Mouse (Mus musculus) midbrain, embryonic 10.5 days (tissue): ENCODE data around the gene Evc2. TPM values are rescaled to one million over a fixed set of nuclear protein-coding genes. Genes with fewer than 3 reads are reported as not detected.

Source experiments
- DNase-seq: peaks from one replicate; pipeline ENCODE4 v3.0.0-alpha.2; 2017; ENCODE audit warnings: low spot score
- H3K27ac ChIP-seq: fragments of 300-500 bp; sonication (generic); replicated peaks from 2 replicates; pipeline ENCODE4 v1.5.1; 2016; ENCODE audit warnings: mild to moderate bottlenecking
- H3K27me3 ChIP-seq: fragments of 300-500 bp; sonication (generic); 2 replicates; pipeline ENCODE4 v1.6.1; 2016; ENCODE audit warnings: low read depth, mild to moderate bottlenecking; ENCODE audit not compliant: poor library complexity, severe bottlenecking
- H3K36me3 ChIP-seq: fragments of 300-500 bp; sonication (generic); 2 replicates; pipeline ENCODE4 v1.6.1; 2016; ENCODE audit warnings: mild to moderate bottlenecking, moderate library complexity
- H3K4me1 ChIP-seq: fragments of 300-500 bp; sonication (generic); 2 replicates; pipeline ENCODE4 v1.6.1; 2016
- H3K4me3 ChIP-seq: fragments of 300-500 bp; sonication (generic); 2 replicates; pipeline ENCODE4 v1.5.1; 2016; ENCODE audit warnings: mild to moderate bottlenecking, moderate library complexity
- H3K9me3 ChIP-seq: fragments of 300-500 bp; sonication (generic); replicated peaks from 2 replicates; pipeline ENCODE4 v1.6.1; 2016; ENCODE audit warnings: mild to moderate bottlenecking
- WGBS: fragments of 180-500 bp; shearing (Covaris S2); methylation state at CpG from one replicate; pipeline ENCODE4 v1.1.7; 2016; 5-methylcytosine and 5-hydroxymethylcytosine counted together
- polyA plus RNA-seq: library from polyadenylated mRNA; unstranded; fragments of >200 nt; fragmentation: Nextera tagmentation; extraction: Ambion mirVana; gene quantifications from 2 replicates; pipeline ENCODE4 v1.2.1, GENCODE M21; 2016

Gene Evc2
- 16.0 and 19.0 TPM in 2 replicates for polyA plus RNA-seq

GRCm38 (mm10) chr5:37338288-37338687 is at the start of gene Evc2:
Gene Evc2 (plus strand): TSS chr5:37338499.
- Histone ChIP-seq H3K27ac (peak within 1 kb of the TSS; percentile 85), H3K27me3 (0 out of 2 replicates have a peak, but pooled peaks cover 4% of the 10 kb centered on the region), H3K4me1 (peaks cover 60% of the 10 kb centered on the region), H3K9me3 (no peaks in the 10 kb centered on the region), H3K36me3 (peaks cover 19% of the 10 kb centered on the region), H3K4me3 (peak within 1 kb of the TSS; percentile 75)
- WGBS: under 1% methylated on average over 26 of the region's 27 CpGs
- peak; percentile 84 for DNase-seq

DNA sequence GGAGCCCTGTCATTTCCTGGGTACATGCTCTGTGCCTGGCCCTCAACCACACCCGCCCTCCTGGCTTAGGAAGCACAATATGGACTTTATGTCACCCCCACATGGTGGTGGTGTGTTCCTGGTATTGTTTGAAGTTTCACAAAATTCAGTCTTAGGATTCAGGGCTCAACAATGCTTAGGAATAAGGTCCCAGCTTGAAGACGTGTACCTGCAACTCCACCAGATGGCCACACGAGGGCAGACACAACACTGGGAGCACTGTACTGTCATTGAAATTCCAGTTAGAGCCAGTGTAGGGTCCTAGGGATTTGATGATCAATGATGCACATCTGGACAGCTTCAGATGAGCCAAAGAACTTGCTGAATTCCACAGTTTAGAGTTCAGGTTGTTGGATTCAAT is 49.1 kb upstream of the Evc2 start:
- H3K9me3 ChIP-seq: no peaks in the 10 kb centered on the region
- no peaks in the 10 kb centered on the region for H3K4me1 ChIP-seq
- H3K4me3 ChIP-seq: no peak overlapping the region
- peaks cover 76% of the 10 kb centered on the region for H3K36me3 ChIP-seq
- DNase-seq: peak; percentile 37
- H3K27ac ChIP-seq: no peak overlapping the region
- H3K27me3 ChIP-seq: no peaks in the 10 kb centered on the region
- WGBS: 17% methylated on average over 3 of the region's 3 CpGs

DNA sequence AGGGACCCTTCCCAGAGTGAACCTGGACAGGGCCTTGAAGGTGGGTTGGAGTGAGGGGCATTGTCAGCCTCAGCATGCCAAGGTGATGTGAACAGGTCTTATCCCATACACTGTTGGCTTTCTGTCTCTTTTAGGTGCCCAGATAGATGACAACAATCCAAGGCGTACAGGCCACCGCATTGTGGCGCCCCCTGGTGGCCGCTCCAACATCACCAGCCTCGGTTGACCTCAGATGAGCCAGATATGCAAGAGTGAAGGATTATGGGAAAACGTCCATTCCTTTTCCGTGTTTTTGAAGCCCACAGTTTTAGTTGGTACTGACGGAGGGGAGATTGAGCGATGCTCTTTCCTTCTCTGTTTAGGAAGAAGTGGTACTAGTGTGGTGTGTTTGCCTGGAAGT is 47.3 kb upstream of the Evc2 start:
- Histone ChIP-seq H3K4me3 (no peak overlapping the region), H3K36me3 (peaks cover 62% of the 10 kb centered on the region), H3K27ac (no peak overlapping the region), H3K9me3 (no peaks in the 10 kb centered on the region), H3K4me1 (no peaks in the 10 kb centered on the region), H3K27me3 (no peaks in the 10 kb centered on the region)
- WGBS: 74% methylated on average over 9 of the region's 9 CpGs
- DNase-seq: no peak

DNA sequence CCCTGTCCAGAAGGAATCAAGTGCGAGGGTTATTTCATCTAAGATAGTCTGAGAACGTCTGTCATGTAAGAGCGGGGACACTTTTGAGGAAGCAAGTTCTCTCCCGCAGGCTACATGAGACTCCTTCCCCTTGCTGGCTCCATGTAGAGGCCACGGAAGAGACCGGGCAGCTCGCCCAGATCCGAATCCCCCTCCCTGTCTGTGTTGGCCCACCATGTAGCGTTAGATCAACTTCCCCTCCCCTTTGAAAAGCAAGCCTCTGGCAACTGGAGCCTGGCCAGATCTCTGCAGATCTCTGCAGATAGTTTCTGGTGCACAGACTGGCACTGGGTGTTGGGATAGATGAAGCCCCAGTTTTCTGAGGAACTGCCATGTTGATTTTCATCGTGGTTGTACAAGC is 41.6 kb upstream of the Evc2 start:
- no peaks in the 10 kb centered on the region for H3K9me3 ChIP-seq
- DNase-seq: no peak
- H3K4me1 ChIP-seq: no peaks in the 10 kb centered on the region
- H3K27me3 ChIP-seq: no peaks in the 10 kb centered on the region
- peaks cover 33% of the 10 kb centered on the region for H3K36me3 ChIP-seq
- H3K4me3 ChIP-seq: no peak overlapping the region
- no peak overlapping the region for H3K27ac ChIP-seq
- WGBS: 89% methylated on average over 10 of the region's 10 CpGs

DNA sequence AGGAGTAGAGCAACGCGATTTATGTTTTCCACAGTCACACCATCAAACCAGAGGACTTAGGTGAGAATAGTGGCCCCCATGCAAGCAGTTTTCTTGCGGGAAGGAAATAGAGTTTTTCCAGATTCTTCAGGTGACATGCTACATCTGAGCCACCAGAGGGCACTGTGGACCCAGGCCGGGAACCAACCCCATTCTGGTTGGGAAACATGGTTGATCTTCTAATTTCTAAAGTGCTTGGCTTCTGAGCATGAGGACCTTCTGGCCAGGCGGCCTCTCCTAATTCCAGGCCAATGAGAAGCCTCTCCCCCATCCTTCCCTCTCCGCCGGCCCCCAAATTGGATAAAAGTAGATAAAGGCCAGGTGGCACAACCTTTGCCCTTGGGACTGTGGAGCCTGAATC is 39.9 kb upstream of the Evc2 start:
- WGBS: 29% methylated on average over 7 of the region's 7 CpGs
- no peaks in the 10 kb centered on the region for H3K4me1 ChIP-seq
- no peaks in the 10 kb centered on the region for H3K27me3 ChIP-seq
- H3K27ac ChIP-seq: no peak overlapping the region
- no peaks in the 10 kb centered on the region for H3K9me3 ChIP-seq
- peaks cover 35% of the 10 kb centered on the region for H3K36me3 ChIP-seq
- peak; percentile 39 for DNase-seq
- H3K4me3 ChIP-seq: no peak overlapping the region

GRCm38 (mm10) chr5:37310026-37310425 is 28.3 kb upstream of the Evc2 start:
- no peak for DNase-seq
- H3K4me3 ChIP-seq: no peak overlapping the region
- no peaks in the 10 kb centered on the region for H3K27me3 ChIP-seq
- peaks cover 83% of the 10 kb centered on the region for H3K36me3 ChIP-seq
- H3K4me1 ChIP-seq: no peaks in the 10 kb centered on the region
- peaks cover 2% of the 10 kb centered on the region; the same call in 1 of the 2 replicates for H3K9me3 ChIP-seq
- 89% methylated on average over 9 of the region's 9 CpGs for WGBS
- no peak overlapping the region for H3K27ac ChIP-seq

DNA sequence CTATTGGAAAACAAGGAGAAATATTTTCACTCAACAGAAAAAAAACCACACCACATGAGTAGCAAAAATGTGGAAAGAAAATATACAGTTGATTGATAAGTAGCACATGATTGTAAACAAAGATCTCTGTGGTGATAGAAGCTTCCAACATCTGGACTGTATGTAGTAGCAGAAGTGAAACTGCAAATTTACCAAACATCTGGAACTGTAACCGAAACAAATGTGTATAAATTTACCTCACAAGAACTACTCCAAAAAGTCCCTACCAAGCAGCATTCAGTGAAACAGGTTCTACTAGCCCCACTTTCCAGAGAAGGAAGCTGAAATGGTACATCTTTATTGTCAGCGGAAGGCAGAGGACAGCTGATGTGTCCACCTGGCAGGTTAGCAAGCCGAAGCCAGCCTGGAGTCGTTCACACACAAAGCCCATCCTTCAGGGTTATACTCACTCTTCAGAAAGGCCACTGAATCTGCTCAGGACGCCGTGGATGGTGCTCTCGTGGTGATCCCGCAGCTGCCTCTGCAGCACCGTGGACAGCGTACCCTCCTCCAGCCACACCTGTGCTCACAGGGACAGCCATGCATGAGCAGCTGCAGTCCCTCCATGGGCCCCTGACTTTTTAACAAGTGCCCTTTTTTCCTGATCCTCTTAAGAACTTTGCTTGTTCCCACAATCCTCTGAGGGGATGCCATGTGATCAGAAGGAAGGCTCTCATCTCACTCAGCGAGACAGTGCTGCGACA is 25.1 kb upstream of the Evc2 start:
- no peak overlapping the region for H3K4me3 ChIP-seq
- H3K27me3 ChIP-seq: no peaks in the 10 kb centered on the region
- no peak for DNase-seq
- H3K9me3 ChIP-seq: peaks cover 15% of the 10 kb centered on the region; the same call in 1 of the 2 replicates
- H3K27ac ChIP-seq: no peak overlapping the region
- WGBS: 90% methylated on average over 12 of the region's 12 CpGs
- no peaks in the 10 kb centered on the region for H3K4me1 ChIP-seq
- peaks cover 91% of the 10 kb centered on the region for H3K36me3 ChIP-seq

GRCm38 (mm10) chr5:37318715-37319114 is 19.6 kb upstream of the Evc2 start:
- no peak overlapping the region for H3K27ac ChIP-seq
- H3K27me3 ChIP-seq: no peaks in the 10 kb centered on the region
- no peak overlapping the region for H3K4me3 ChIP-seq
- 93% methylated on average over 6 of the region's 6 CpGs for WGBS
- H3K36me3 ChIP-seq: peaks cover 100% of the 10 kb centered on the region
- DNase-seq: no peak
- peaks cover 15% of the 10 kb centered on the region; the same call in 1 of the 2 replicates for H3K9me3 ChIP-seq
- no peaks in the 10 kb centered on the region for H3K4me1 ChIP-seq

- H3K27me3 ChIP-seq: no peaks in the 10 kb centered on the region
- DNase-seq: no peak
- peaks cover 100% of the 10 kb centered on the region for H3K36me3 ChIP-seq
- no peak overlapping the region for H3K27ac ChIP-seq
- no peak overlapping the region for H3K4me3 ChIP-seq
- H3K9me3 ChIP-seq: peaks cover 12% of the 10 kb centered on the region; the same call in 1 of the 2 replicates
- 88% methylated on average over 3 of the region's 3 CpGs for WGBS
- H3K4me1 ChIP-seq: no peaks in the 10 kb centered on the region
These were observed 18.1 kb upstream of the Evc2 start for GRCm38 (mm10) chr5:37320174-37320573.

DNA sequence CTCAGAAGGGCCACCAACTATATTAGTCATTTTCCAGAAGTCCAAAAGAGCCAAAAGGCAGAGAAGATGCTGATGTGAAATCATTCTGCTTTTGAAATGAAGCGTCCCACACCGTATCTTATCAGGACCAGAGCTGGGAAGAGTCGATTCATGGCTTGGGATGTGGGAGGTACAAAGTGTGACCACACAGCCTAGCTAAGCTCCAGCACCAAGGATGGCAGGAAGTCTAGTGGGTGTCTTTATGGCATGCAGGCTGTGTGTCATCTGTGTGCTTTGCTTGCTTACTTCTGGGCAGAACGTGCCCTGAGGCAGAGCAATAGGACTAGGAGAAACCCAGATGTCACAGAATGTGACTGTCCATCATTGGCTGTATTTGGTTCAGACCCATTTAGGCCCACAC is 17.5 kb upstream of the Evc2 start:
- Histone ChIP-seq H3K27me3 (no peaks in the 10 kb centered on the region), H3K9me3 (peaks cover 6% of the 10 kb centered on the region; the same call in 1 of the 2 replicates), H3K36me3 (peaks cover 100% of the 10 kb centered on the region), H3K27ac (no peak overlapping the region), H3K4me3 (no peak overlapping the region), H3K4me1 (no peaks in the 10 kb centered on the region)
- DNase-seq: no peak
- WGBS: 94% methylated on average over 4 of the region's 4 CpGs

- Histone ChIP-seq H3K4me1 (no peaks in the 10 kb centered on the region), H3K4me3 (no peak overlapping the region), H3K27ac (no peak overlapping the region), H3K27me3 (no peaks in the 10 kb centered on the region), H3K36me3 (peaks cover 96% of the 10 kb centered on the region), H3K9me3 (no peaks in the 10 kb centered on the region)
- DNase-seq: no peak
- 88% methylated on average over 6 of the region's 6 CpGs for WGBS
These were observed 11.6 kb upstream of the Evc2 start for GRCm38 (mm10) chr5:37326675-37327074.

DNA sequence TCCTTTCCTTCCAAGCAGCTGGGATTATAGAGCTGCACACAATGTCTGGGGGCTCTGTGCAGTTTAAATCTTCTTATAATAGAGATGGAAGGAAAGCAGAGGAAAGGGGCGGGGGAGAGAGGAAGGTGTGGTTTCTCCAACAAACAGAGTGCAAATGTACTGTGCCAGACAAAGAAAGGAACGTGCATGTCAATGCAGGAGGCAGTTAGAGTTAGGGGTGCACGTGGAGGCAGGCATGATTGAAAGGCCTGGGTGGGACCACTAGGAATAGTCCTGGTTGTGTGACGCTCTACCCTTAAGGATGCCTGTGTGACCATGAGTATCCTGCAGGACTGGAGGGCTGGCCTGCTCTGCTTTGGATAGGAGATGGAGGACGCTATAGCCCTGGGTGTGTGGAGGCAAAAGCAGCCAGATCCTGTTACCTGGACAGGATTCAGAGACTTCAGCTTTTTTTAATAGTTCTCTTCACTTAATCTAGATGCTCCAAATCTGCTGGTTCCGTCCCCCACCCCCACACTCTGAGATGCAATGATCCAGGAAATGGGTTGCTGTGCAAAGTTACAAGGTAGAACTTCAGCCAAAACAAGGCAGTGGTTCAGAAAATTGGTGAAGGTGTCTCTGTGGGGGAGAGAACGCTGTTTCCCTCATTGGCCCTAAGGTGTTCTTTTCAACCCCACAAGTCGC is 7.7 kb upstream of the Evc2 start:
- H3K27me3 ChIP-seq: 0 out of 2 replicates have a peak, but pooled peaks cover under 1% of the 10 kb centered on the region
- 85% methylated on average over 8 of the region's 8 CpGs for WGBS
- H3K27ac ChIP-seq: no peak overlapping the region
- peaks cover 15% of the 10 kb centered on the region for H3K4me1 ChIP-seq
- peaks cover 78% of the 10 kb centered on the region for H3K36me3 ChIP-seq
- no peak overlapping the region for H3K4me3 ChIP-seq
- no peak for DNase-seq
- H3K9me3 ChIP-seq: no peaks in the 10 kb centered on the region

- no peak for DNase-seq
- WGBS: 87% methylated on average over 2 of the region's 2 CpGs
- H3K4me1 ChIP-seq: peaks cover 20% of the 10 kb centered on the region
- peaks cover 72% of the 10 kb centered on the region for H3K36me3 ChIP-seq
- H3K27ac ChIP-seq: no peak overlapping the region
- 0 out of 2 replicates have a peak, but pooled peaks cover 4% of the 10 kb centered on the region for H3K27me3 ChIP-seq
- no peak overlapping the region for H3K4me3 ChIP-seq
- no peaks in the 10 kb centered on the region for H3K9me3 ChIP-seq
These were observed 7.2 kb upstream of the Evc2 start for GRCm38 (mm10) chr5:37331133-37331505.
